Mouse (Mus musculus): ENCODE data around the gene Serpine3.
"Not testable (repeated sequence)": the region's sequence is repeated elsewhere in the genome, so short reads cannot be mapped to it uniquely, and the experiment has no call there.

Gene Serpine3

GRCm38 (mm10) chr14:62663367-62663766, at the start of gene Serpine3:
TSS of gene Serpine3 (plus strand) at chr14:62663667.
- DNase-seq (ENCODE audit: low read depth, low spot score) = no peak

- DNase-seq (ENCODE audit: low read depth, low spot score) = no peak
Measured at GRCm38 (mm10) chr14:62622393-62622792, 41.1 kb upstream of the Serpine3 start.

DNA sequence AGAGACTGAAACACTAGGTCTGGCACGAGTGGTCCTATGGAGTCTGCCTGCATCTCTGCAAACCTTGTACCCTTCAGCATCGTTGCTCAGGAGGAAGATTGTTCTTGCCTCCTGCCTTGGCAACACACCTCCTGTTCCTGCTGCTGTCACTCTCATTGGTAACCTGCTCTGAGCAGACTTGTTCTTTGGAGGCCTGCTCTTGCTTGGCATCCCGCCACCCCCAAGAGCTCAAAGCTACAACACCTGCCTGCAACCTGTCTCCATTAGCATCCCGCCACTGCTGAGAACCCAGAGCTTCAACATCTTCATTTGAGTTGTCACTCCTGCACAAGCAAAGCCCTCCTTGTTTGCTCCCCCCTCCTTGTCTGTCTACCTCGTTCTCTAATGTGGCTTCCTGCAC, 35.5 kb upstream of the Serpine3 start:
- DNase-seq (ENCODE audit: low read depth, low spot score) = no peak

DNA sequence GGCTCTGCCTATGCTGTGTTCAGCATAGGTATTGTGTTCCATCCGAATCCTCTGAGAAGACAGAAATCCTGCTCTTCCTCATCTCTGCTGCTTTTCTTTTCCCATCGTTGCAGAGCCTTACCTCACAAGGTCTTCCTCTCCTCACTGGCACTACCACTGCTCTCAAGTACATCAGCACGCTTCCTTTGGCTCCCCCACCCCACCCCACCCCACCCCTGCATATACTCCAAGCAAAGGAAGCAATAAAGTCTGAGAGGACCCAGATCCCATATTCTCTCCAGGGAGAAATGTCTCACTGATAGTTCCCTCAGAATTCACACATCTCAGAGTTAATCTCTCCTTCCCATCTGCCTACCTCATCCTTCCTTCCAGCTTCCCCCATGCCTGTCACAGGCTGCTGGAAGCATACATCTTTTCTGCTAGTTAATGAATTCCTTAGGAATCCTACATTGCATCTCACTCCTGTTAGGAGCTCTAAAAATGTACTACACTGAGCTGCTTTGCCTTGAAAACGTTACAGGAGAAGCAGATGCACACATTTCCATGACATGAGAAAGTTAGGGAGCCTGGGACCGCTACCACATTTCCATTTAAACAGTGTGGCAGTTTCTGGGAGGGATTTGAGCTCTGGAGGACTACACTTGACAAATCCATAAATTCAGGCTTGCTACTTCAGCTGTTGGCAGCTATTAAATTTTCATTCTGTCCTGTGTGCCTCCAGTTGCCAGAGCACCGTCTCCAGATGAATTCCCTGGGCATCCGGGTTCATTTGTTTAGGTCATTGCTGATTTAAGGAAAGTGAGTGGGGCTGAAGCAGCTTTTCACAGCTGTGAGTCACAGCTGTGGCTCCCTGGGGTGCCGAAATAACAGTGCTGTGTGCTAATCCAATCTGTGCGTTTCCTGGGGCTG, 25.8 kb upstream of the Serpine3 start:
- DNase-seq (ENCODE audit: low read depth, low spot score) = no peak

- no peak for DNase-seq (ENCODE audit: low read depth, low spot score)
Measured at GRCm38 (mm10) chr14:62638345-62638702, 25.1 kb upstream of the Serpine3 start.

DNA sequence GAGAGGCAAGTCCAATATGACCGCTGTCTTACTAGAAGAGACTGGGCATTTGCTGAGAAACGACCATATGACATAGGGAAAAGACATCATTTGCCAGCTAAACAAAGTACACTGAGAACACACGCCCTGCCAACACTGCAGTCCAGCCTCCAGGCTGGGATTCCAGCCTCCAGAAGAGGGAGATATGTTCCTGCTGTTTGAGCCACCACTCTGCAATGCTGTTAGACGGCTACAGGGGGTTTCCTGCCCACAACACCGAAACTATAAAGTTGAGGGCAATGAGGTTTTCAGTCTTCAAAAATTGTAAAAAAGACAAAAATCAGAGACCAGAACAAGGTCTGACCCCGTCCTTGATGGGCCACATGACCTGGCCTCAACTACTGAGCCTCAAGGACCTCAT, 24.4 kb upstream of the Serpine3 start:
- no peak for DNase-seq (ENCODE audit: low read depth, low spot score)

- no peak for DNase-seq (ENCODE audit: low read depth, low spot score)
Measured at GRCm38 (mm10) chr14:62639551-62639950, 23.9 kb upstream of the Serpine3 start.

- DNase-seq (ENCODE audit: low read depth, low spot score) = no peak
Measured at GRCm38 (mm10) chr14:62640396-62640795, 23.1 kb upstream of the Serpine3 start.

GRCm38 (mm10) chr14:62642368-62642767, 21.1 kb upstream of the Serpine3 start:
- DNase-seq (ENCODE audit: low read depth, low spot score) = not testable (repeated sequence)

DNA sequence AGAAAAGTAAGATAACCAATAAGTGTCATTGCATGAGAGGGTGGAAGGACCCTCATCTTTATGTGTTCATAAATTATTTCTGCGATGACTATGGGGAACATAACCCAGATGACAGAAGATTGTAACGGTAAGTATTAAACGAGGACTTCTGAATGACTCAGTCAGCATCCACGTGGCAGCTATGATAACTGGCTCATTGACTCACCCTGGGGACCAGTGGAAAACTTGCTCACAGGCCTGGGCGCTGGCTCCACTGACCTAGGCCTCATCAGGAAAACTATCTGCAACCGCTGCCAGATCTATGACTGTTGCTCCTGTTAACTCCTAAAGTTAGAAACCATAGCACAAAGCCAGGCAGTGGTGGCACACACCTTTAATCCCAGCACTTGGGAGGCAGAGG, 15.1 kb upstream of the Serpine3 start:
- DNase-seq (ENCODE audit: low read depth, low spot score) = no peak

GRCm38 (mm10) chr14:62650376-62650775, 13.1 kb upstream of the Serpine3 start:
- DNase-seq (ENCODE audit: low read depth, low spot score) = no peak

DNA sequence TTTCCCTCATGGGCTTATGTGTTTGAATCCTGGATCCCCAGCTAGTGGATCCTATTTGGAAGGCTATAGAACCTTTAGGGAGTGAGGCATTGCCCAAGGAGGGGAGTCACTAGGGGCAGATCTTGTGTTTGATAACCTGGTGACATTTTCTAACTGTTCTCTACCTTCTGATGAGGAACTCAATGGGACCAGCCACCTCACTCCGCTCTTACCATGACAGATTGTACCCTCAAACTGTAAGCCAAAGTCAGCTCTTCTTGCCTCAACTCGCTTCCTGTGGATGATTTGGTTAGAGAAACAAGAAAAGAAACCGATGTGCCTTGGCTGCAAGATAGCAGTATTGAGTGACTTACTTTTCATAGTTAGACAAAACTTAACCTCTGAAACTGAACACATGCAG, 11.7 kb upstream of the Serpine3 start:
- no peak for DNase-seq (ENCODE audit: low read depth, low spot score)

DNA sequence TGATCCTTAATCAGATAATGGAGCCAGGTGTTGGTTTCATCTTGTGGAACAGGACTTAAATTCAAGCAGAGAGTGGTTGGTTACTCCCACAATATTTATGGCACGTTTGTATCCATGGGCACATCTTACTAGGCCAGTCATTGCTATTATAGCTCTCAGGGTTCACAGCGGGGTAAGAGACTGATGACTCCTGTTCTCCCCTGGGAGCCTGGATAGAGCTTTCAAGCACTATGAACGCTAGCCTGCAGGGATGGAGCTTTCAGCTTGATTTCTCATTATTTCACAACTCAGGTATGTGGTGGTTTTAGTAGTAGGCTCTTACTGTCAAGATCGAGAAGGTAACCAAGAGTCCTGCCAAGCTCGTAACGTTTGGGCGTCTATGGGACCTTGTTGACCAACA, 7.5 kb upstream of the Serpine3 start:
- DNase-seq (ENCODE audit: low read depth, low spot score) = no peak

- no peak for DNase-seq (ENCODE audit: low read depth, low spot score)
Measured at GRCm38 (mm10) chr14:62657469-62657868, 6.0 kb upstream of the Serpine3 start.

- DNase-seq (ENCODE audit: low read depth, low spot score) = no peak
Measured at GRCm38 (mm10) chr14:62662381-62662780, 1.1 kb upstream of the Serpine3 start.

- no peak for DNase-seq (ENCODE audit: low read depth, low spot score)
Measured at GRCm38 (mm10) chr14:62664976-62665673, 1.7 kb downstream of the Serpine3 start.

GRCm38 (mm10) chr14:62673646-62674045, 10.2 kb downstream of the Serpine3 start:
- no peak for DNase-seq (ENCODE audit: low read depth, low spot score)

GRCm38 (mm10) chr14:62718161-62718560, 54.7 kb downstream of the Serpine3 start:
- DNase-seq (ENCODE audit: low read depth, low spot score) = no peak

GRCm38 (mm10) chr14:62721625-62722024, 58.2 kb downstream of the Serpine3 start:
- DNase-seq (ENCODE audit: low read depth, low spot score) = no peak

- no peak for DNase-seq (ENCODE audit: low read depth, low spot score)
Measured at GRCm38 (mm10) chr14:62724560-62724959, 61.1 kb downstream of the Serpine3 start.

DNA sequence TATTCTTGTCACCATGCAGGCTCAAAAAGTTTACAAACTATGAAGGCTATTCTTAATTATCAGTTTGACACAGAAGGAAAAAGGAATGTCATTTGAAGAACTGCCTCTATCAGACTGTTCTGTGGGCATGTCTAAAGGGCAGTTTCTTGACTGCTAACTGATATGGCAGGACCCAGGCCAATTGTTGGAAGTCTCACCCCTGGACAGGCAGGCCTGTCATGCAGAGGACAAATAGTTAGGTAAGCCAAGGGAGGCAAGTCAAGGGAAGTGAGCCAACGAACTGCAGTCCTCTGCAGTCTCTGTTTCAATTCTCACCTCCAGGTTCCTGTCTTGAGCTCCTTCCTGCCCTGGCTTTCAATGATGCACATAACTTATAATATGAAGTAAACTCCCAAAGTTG, 68.4 kb downstream of the Serpine3 start:
- no peak for DNase-seq (ENCODE audit: low read depth, low spot score)

DNA sequence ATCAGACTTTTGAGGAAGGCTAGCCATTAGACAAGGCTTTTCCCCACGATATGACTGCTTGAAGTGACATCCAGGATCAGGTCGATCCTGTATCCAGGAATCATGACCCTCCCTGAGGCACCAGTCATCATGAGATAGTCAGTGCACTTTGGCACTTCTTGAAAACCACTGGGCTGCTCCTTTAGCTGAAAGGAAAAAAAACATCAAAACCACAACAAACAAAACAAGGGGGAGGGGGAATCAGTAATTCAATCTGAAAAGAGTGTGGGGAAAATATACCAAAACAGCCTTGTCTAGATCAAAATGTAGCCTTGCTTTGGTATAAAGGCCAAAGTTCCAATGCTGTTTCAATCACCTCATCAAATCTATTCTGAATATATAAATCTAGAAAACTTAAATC, 70.2 kb downstream of the Serpine3 start:
- DNase-seq (ENCODE audit: low read depth, low spot score) = no peak

DNA sequence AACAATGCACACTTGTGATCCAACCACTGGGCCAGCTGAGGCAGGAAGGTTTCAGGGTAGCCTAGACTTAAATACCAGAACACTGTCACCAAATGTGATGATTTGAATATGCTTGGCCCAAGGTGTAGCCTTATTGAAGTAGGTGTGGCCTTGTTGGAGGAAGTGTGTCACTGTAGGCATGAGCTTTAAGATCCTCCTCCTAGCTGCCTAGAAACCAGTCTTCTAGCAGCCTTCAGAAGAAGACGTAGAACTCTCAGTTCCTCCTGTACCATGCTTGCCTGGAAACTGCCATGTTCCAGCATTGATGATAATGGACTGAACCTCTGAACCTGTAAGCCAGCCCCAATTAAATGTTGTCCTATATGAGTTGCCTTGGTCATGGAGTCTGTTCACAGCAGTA, 72.2 kb downstream of the Serpine3 start:
- no peak for DNase-seq (ENCODE audit: low read depth, low spot score)
